Mouse (Mus musculus): ENCODE measurements around the gene Mprip. TPM values are rescaled to one million over a fixed set of nuclear protein-coding genes. Genes with fewer than 3 reads are reported as not detected.
"Not testable (repeated sequence)": the region's sequence is repeated elsewhere in the genome, so short reads cannot be mapped to it uniquely, and the experiment has no call there.

The Mprip gene
- polyA plus RNA-seq, 1 experiment from 2014 or later, result 80.4 TPM

DNA sequence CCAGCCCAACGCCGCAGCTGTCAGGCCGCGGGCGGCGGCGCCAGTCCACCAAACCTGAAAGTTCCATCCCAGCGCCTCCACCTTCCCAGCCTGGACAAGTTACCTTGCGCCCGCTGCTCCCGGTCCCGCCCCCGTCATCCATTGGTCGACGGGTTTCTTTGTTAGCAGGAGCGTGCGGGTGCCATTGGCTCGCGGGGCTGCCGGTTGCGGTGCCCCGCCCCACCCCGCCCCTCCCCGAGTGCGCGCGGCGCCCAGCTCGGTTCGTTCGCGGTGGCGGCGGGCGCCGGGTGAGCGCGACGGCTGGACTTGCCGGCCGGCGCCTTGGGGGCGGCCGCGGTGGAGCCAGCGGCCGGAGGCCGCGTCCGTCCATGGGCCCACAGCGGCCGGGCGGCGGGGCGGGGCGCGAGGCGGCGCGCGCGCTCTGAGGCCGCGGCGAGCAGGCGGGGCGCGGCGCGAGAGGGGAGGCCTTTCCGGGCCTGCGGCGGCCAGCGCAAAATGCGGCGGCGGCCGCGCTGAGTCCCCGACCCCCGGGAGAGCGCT is 1.2 kb downstream of the Mprip start:
- no peaks in the 10 kb centered on the region for H3K9me3 ChIP-seq (ENCODE audit: control insufficient read depth, low read length)
- H3K27me3 ChIP-seq (replicated peaks; ENCODE audit: control insufficient read depth, insufficient read depth, low read length), result no peaks in the 10 kb centered on the region
- H3K4me2 ChIP-seq (ENCODE audit: low read depth, low read length), result peak overlapping the region; percentile 92
- no peaks in the 10 kb centered on the region for H3K36me3 ChIP-seq (ENCODE audit: control insufficient read depth, insufficient read depth, low read length)
- DNase-seq (ENCODE audit: low spot score) (peak; percentile 99), ATAC-seq (ENCODE audit: low read depth) (peak; percentile 99)
- peaks cover 27% of the 10 kb centered on the region for H3K4me1 ChIP-seq (ENCODE audit: control insufficient read depth, insufficient read depth, low read length)
- H3K9ac ChIP-seq (ENCODE audit: low read depth, low read length), result peak overlapping the region; percentile 83
- 0% methylated on average over 36 of the region's 82 CpGs for WGBS
- H3K4me3 ChIP-seq (ENCODE audit: low read depth, low read length), result peak overlapping the region; percentile 73
- H3K27ac ChIP-seq (replicated peaks; ENCODE audit: low read depth, low read length), result peak overlapping the region; percentile 86

GRCm38 (mm10) chr11:59662877-59663775 is 2.0 kb downstream of the Mprip start:
- peak overlapping the region; percentile 73 for H3K4me3 ChIP-seq (ENCODE audit: low read depth, low read length)
- peak overlapping the region; percentile 86 for H3K27ac ChIP-seq (replicated peaks; ENCODE audit: low read depth, low read length)
- no peaks in the 10 kb centered on the region for H3K9me3 ChIP-seq (ENCODE audit: control insufficient read depth, low read length)
- H3K36me3 ChIP-seq (ENCODE audit: control insufficient read depth, insufficient read depth, low read length), result no peaks in the 10 kb centered on the region
- H3K27me3 ChIP-seq (replicated peaks; ENCODE audit: control insufficient read depth, insufficient read depth, low read length), result no peaks in the 10 kb centered on the region
- H3K9ac ChIP-seq (ENCODE audit: low read depth, low read length), result peak overlapping the region; percentile 83
- H3K4me1 ChIP-seq (ENCODE audit: control insufficient read depth, insufficient read depth, low read length), result peaks cover 27% of the 10 kb centered on the region
- ATAC-seq (ENCODE audit: low read depth), result no peak
- 3% methylated on average over 30 of the region's 30 CpGs for WGBS
- peak overlapping the region; percentile 92 for H3K4me2 ChIP-seq (ENCODE audit: low read depth, low read length)
- DNase-seq (ENCODE audit: low spot score), result no peak

GRCm38 (mm10) chr11:59663776-59664320 is 2.7 kb downstream of the Mprip start:
- WGBS, result 15% methylated on average over 3 of the region's 3 CpGs
- Histone ChIP-seq H3K4me3 (ENCODE audit: low read depth, low read length) (peak overlapping the region; percentile 73), H3K27ac (replicated peaks; ENCODE audit: low read depth, low read length) (no peak overlapping the region), H3K4me2 (ENCODE audit: low read depth, low read length) (peak overlapping the region; percentile 92), H3K9me3 (ENCODE audit: control insufficient read depth, low read length) (no peaks in the 10 kb centered on the region), H3K4me1 (ENCODE audit: control insufficient read depth, insufficient read depth, low read length) (peaks cover 27% of the 10 kb centered on the region), H3K36me3 (ENCODE audit: control insufficient read depth, insufficient read depth, low read length) (no peaks in the 10 kb centered on the region), H3K27me3 (replicated peaks; ENCODE audit: control insufficient read depth, insufficient read depth, low read length) (no peaks in the 10 kb centered on the region), H3K9ac (ENCODE audit: low read depth, low read length) (peak overlapping the region; percentile 83)
- no peak for DNase-seq (ENCODE audit: low spot score)
- ATAC-seq (ENCODE audit: low read depth), result no peak

DNA sequence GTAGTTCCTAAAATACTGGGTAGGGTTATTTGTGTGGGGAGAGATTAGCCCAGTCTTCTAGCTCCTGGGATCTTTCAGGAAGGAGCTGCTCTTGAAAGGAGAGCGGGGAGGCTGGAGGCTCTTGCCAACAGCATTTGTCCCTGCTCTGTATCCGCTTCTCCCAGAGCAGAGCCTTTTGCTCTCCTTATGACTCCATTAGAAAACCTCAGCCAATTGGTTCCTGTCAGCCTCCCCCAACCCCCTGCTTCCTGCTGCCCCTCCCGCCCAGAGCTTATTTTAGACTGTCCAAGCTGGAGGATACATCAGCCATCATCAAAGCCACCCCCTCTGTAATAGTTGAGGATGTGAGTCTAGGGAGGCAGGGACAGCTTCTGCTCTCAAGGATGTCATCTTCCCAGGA is 3.7 kb downstream of the Mprip start:
- 0 out of 2 replicates have a peak overlapping the region, but pooled peaks have one; percentile 83 for H3K9ac ChIP-seq (ENCODE audit: low read depth, low read length)
- H3K36me3 ChIP-seq (ENCODE audit: control insufficient read depth, insufficient read depth, low read length), result no peaks in the 10 kb centered on the region
- H3K4me2 ChIP-seq (ENCODE audit: low read depth, low read length), result peak overlapping the region; percentile 92
- WGBS, result 7% methylated on average over 3 of the region's 3 CpGs
- no peak overlapping the region for H3K4me3 ChIP-seq (ENCODE audit: low read depth, low read length)
- peaks cover 27% of the 10 kb centered on the region for H3K4me1 ChIP-seq (ENCODE audit: control insufficient read depth, insufficient read depth, low read length)
- peak; percentile 57 for DNase-seq (ENCODE audit: low spot score)
- peak overlapping the region; percentile 39; the same call in 1 of the 2 replicates for H3K27ac ChIP-seq (replicated peaks; ENCODE audit: low read depth, low read length)
- H3K9me3 ChIP-seq (ENCODE audit: control insufficient read depth, low read length), result no peaks in the 10 kb centered on the region
- ATAC-seq (ENCODE audit: low read depth), result no peak
- H3K27me3 ChIP-seq (replicated peaks; ENCODE audit: control insufficient read depth, insufficient read depth, low read length), result no peaks in the 10 kb centered on the region

DNA sequence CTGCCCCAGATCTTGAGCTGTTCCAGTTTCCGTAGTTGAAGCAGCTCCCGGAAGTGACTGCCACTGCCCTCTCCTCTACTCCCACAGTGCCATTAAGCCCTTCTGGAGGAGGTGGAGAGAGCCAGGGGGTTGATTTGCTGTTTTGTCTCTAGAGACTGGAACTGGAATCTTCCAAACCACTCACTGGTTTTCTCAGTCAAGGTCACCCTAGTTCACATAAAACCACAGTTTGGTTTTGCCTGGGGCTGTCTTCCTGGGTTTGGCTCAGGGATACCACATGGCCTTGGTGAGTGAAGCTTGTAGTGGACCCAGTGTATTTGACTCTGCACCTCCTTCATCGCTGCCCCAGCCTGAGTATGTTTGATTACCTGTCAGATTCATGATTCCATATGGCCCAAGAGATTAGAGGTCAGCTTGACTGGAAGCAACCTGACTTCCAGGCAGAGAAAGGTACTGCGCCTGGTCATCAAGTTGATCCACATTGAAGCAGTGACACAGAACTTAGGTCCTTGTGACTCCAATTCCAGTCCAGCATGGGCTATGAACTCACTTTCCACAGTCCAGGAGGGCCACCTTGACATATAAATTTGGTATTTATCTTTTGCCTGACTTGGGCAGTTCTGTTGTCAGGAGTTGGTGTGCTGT is 10.1 kb downstream of the Mprip start:
- Histone ChIP-seq H3K4me2 (ENCODE audit: low read depth, low read length) (no peak overlapping the region), H3K9me3 (ENCODE audit: control insufficient read depth, low read length) (no peaks in the 10 kb centered on the region), H3K27ac (replicated peaks; ENCODE audit: low read depth, low read length) (no peak overlapping the region), H3K36me3 (ENCODE audit: control insufficient read depth, insufficient read depth, low read length) (no peaks in the 10 kb centered on the region), H3K9ac (ENCODE audit: low read depth, low read length) (no peak overlapping the region), H3K4me1 (ENCODE audit: control insufficient read depth, insufficient read depth, low read length) (no peaks in the 10 kb centered on the region), H3K4me3 (ENCODE audit: low read depth, low read length) (no peak overlapping the region), H3K27me3 (replicated peaks; ENCODE audit: control insufficient read depth, insufficient read depth, low read length) (no peaks in the 10 kb centered on the region)
- DNase-seq (ENCODE audit: low spot score) (no peak), ATAC-seq (ENCODE audit: low read depth) (no peak)
- 75% methylated on average over 4 of the region's 4 CpGs for WGBS

- no peaks in the 10 kb centered on the region for H3K4me1 ChIP-seq (ENCODE audit: control insufficient read depth, insufficient read depth, low read length)
- ATAC-seq (ENCODE audit: low read depth) (peak; percentile 67), DNase-seq (ENCODE audit: low spot score) (peak; percentile 21)
- H3K36me3 ChIP-seq (ENCODE audit: control insufficient read depth, insufficient read depth, low read length), result no peaks in the 10 kb centered on the region
- 57% methylated on average over 3 of the region's 3 CpGs for WGBS
- no peak overlapping the region for H3K4me3 ChIP-seq (ENCODE audit: low read depth, low read length)
- no peak overlapping the region for H3K27ac ChIP-seq (replicated peaks; ENCODE audit: low read depth, low read length)
- H3K4me2 ChIP-seq (ENCODE audit: low read depth, low read length), result no peak overlapping the region
- no peaks in the 10 kb centered on the region for H3K27me3 ChIP-seq (replicated peaks; ENCODE audit: control insufficient read depth, insufficient read depth, low read length)
- H3K9me3 ChIP-seq (ENCODE audit: control insufficient read depth, low read length), result no peaks in the 10 kb centered on the region
- no peak overlapping the region for H3K9ac ChIP-seq (ENCODE audit: low read depth, low read length)
Measured at GRCm38 (mm10) chr11:59674013-59674412, 12.9 kb downstream of the Mprip start.

DNA sequence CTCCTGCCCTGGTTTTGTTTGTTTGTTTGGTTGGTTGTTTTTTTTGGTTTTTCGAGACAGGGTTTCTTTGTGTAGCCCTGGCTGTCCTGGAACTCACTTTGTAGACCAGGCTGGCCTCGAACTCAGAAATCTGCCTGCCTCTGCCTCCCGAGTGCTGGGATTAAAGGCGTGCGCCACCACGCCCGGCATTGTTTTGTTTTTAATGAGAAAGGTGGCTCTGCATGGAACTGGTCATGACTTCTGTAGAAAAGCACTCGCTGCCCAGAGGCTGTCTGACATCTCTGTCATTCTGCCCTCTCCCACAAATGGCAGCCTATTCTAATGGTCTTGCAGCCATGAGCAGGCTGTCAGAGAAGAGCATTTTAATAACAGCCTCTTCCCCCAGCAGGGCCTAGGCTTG is 13.6 kb downstream of the Mprip start:
- not testable (repeated sequence) for H3K27ac ChIP-seq (replicated peaks; ENCODE audit: low read depth, low read length); H3K27me3 ChIP-seq (replicated peaks; ENCODE audit: control insufficient read depth, insufficient read depth, low read length); H3K4me1 ChIP-seq (ENCODE audit: control insufficient read depth, insufficient read depth, low read length); H3K36me3 ChIP-seq (ENCODE audit: control insufficient read depth, insufficient read depth, low read length); H3K9me3 ChIP-seq (ENCODE audit: control insufficient read depth, low read length); H3K4me2 ChIP-seq (ENCODE audit: low read depth, low read length); DNase-seq (ENCODE audit: low spot score); H3K4me3 ChIP-seq (ENCODE audit: low read depth, low read length); H3K9ac ChIP-seq (ENCODE audit: low read depth, low read length); ATAC-seq (ENCODE audit: low read depth)
- 92% methylated on average over 8 of the region's 8 CpGs for WGBS

DNA sequence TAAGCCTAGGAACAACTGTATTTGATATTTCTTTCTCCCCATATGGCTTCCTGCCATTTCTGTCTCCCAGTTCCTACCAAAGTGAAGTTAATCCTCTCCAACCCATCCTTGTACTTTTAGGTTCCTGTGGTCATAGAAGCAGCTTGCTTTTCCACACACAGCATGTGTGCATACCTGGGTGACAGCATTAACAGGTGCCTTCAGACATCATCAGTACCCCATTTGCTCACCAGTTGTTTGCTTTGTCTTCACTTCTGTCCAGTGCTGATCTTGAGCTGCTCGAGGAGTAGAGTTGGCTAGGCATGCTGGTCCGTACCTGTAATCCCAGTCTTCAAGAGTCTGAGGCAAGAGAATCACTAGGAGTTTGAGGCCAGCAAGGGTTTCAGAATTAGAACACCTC is 16.7 kb downstream of the Mprip start:
- Histone ChIP-seq H3K27me3 (replicated peaks; ENCODE audit: control insufficient read depth, insufficient read depth, low read length) (no peaks in the 10 kb centered on the region), H3K4me1 (ENCODE audit: control insufficient read depth, insufficient read depth, low read length) (no peaks in the 10 kb centered on the region), H3K9ac (ENCODE audit: low read depth, low read length) (no peak overlapping the region), H3K27ac (replicated peaks; ENCODE audit: low read depth, low read length) (no peak overlapping the region), H3K4me3 (ENCODE audit: low read depth, low read length) (no peak overlapping the region), H3K9me3 (ENCODE audit: control insufficient read depth, low read length) (no peaks in the 10 kb centered on the region), H3K4me2 (ENCODE audit: low read depth, low read length) (no peak overlapping the region), H3K36me3 (ENCODE audit: control insufficient read depth, insufficient read depth, low read length) (no peaks in the 10 kb centered on the region)
- WGBS, result 85% methylated on average over 2 of the region's 2 CpGs
- no peak for ATAC-seq (ENCODE audit: low read depth)
- DNase-seq (ENCODE audit: low spot score), result no peak
